Mouse (Mus musculus): Measurements from ENCODE around the gene Taok1. TPM values are rescaled to one million over a fixed set of nuclear protein-coding genes. Genes with fewer than 3 reads are reported as not detected.

The Taok1 gene
- polyA plus RNA-seq, 1 experiment: 2.5 TPM

GRCm38 (mm10) chr11:77630257-77630670, 22.6 kb upstream of the Taok1 start:
- WGBS: 6% methylated on average over 8 of the region's 8 CpGs
- no peaks in the 10 kb centered on the region for H3K36me3 ChIP-seq (ENCODE audit: control insufficient read depth, insufficient read depth, low read length)
- TF ChIP-seq POLR2A (IDR thresholded peaks at IDR 0.05; ENCODE audit: low read depth, low read length) (no peak), CTCF (IDR thresholded peaks at IDR 0.05; ENCODE audit: extremely low read depth, insufficient read depth, insufficient read length, insufficient replicate concordance) (peak; percentile 71; the same call in 1 of the 2 replicates)
- no peaks in the 10 kb centered on the region; the same call in 1 of the 2 replicates for H3K4me1 ChIP-seq (ENCODE audit: control insufficient read depth, insufficient read depth, insufficient read length)
- peak overlapping the region; percentile 46 for H3K4me3 ChIP-seq (ENCODE audit: extremely low read depth, insufficient read depth, insufficient read length)
- DNase-seq (ENCODE audit: low read depth in 1 of 2, low spot score in 2 of 2): peak; percentile 69 to 79
- no peaks in the 10 kb centered on the region for H3K27me3 ChIP-seq (ENCODE audit: control insufficient read depth, insufficient read depth, low read length)
- H3K27ac ChIP-seq (ENCODE audit: insufficient read depth, low read length): no peak overlapping the region

GRCm38 (mm10) chr11:77629476-77629875, 21.9 kb upstream of the Taok1 start:
- no peak overlapping the region for H3K27ac ChIP-seq (ENCODE audit: insufficient read depth, low read length)
- no peak for DNase-seq (ENCODE audit: low read depth in 1 of 2, low spot score in 2 of 2)
- no peaks in the 10 kb centered on the region for H3K36me3 ChIP-seq (ENCODE audit: control insufficient read depth, insufficient read depth, low read length)
- WGBS: 0% methylated on average over 1 of the region's 1 CpGs
- peaks cover 6% of the 10 kb centered on the region; the same call in 1 of the 2 replicates for H3K4me1 ChIP-seq (ENCODE audit: control insufficient read depth, insufficient read depth, insufficient read length)
- H3K4me3 ChIP-seq (ENCODE audit: extremely low read depth, insufficient read depth, insufficient read length): no peak overlapping the region
- H3K27me3 ChIP-seq (ENCODE audit: control insufficient read depth, insufficient read depth, low read length): no peaks in the 10 kb centered on the region
- TF ChIP-seq CTCF (IDR thresholded peaks at IDR 0.05; ENCODE audit: extremely low read depth, insufficient read depth, insufficient read length, insufficient replicate concordance) (no peak), POLR2A (IDR thresholded peaks at IDR 0.05; ENCODE audit: low read depth, low read length) (no peak)

GRCm38 (mm10) chr11:77626596-77627535, 19.3 kb upstream of the Taok1 start:
- Histone ChIP-seq H3K27me3 (ENCODE audit: control insufficient read depth, insufficient read depth, low read length) (0 out of 2 replicates have a peak, but pooled peaks cover 3% of the 10 kb centered on the region), H3K27ac (ENCODE audit: insufficient read depth, low read length) (no peak overlapping the region), H3K4me3 (ENCODE audit: extremely low read depth, insufficient read depth, insufficient read length) (no peak overlapping the region), H3K4me1 (ENCODE audit: control insufficient read depth, insufficient read depth, insufficient read length) (peaks cover 6% of the 10 kb centered on the region; the same call in 1 of the 2 replicates), H3K36me3 (ENCODE audit: control insufficient read depth, insufficient read depth, low read length) (no peaks in the 10 kb centered on the region)
- WGBS: 61% methylated on average over 5 of the region's 5 CpGs
- TF ChIP-seq POLR2A (IDR thresholded peaks at IDR 0.05; ENCODE audit: low read depth, low read length) (no peak), CTCF (IDR thresholded peaks at IDR 0.05; ENCODE audit: extremely low read depth, insufficient read depth, insufficient read length, insufficient replicate concordance) (no peak)
- DNase-seq (ENCODE audit: low read depth in 1 of 2, low spot score in 2 of 2): no peak

- Histone ChIP-seq H3K4me3 (ENCODE audit: extremely low read depth, insufficient read depth, insufficient read length) (peak overlapping the region; percentile 7; the same call in 1 of the 2 replicates), H3K4me1 (ENCODE audit: control insufficient read depth, insufficient read depth, insufficient read length) (peaks cover 6% of the 10 kb centered on the region; the same call in 1 of the 2 replicates), H3K27ac (ENCODE audit: insufficient read depth, low read length) (no peak overlapping the region), H3K36me3 (ENCODE audit: control insufficient read depth, insufficient read depth, low read length) (no peaks in the 10 kb centered on the region), H3K27me3 (ENCODE audit: control insufficient read depth, insufficient read depth, low read length) (0 out of 2 replicates have a peak, but pooled peaks cover 3% of the 10 kb centered on the region)
- DNase-seq (ENCODE audit: low read depth in 1 of 2, low spot score in 2 of 2): peak; percentile 13 to 37
- no peak for TF ChIP-seq POLR2A (IDR thresholded peaks at IDR 0.05; ENCODE audit: low read depth, low read length)
- no peak for TF ChIP-seq CTCF (IDR thresholded peaks at IDR 0.05; ENCODE audit: extremely low read depth, insufficient read depth, insufficient read length, insufficient replicate concordance)
- 25% methylated on average over 11 of the region's 11 CpGs for WGBS
These were observed 17.6 kb upstream of the Taok1 start for GRCm38 (mm10) chr11:77625061-77625855.

GRCm38 (mm10) chr11:77624441-77625060, 16.9 kb upstream of the Taok1 start:
- H3K4me3 ChIP-seq (ENCODE audit: extremely low read depth, insufficient read depth, insufficient read length): no peak overlapping the region; the same call in 1 of the 2 replicates
- TF ChIP-seq POLR2A (IDR thresholded peaks at IDR 0.05; ENCODE audit: low read depth, low read length) (no peak), CTCF (IDR thresholded peaks at IDR 0.05; ENCODE audit: extremely low read depth, insufficient read depth, insufficient read length, insufficient replicate concordance) (no peak)
- H3K36me3 ChIP-seq (ENCODE audit: control insufficient read depth, insufficient read depth, low read length): no peaks in the 10 kb centered on the region
- no peak overlapping the region for H3K27ac ChIP-seq (ENCODE audit: insufficient read depth, low read length)
- 20% methylated on average over 17 of the region's 17 CpGs for WGBS
- no peak for DNase-seq (ENCODE audit: low read depth in 1 of 2, low spot score in 2 of 2)
- 0 out of 2 replicates have a peak, but pooled peaks cover 3% of the 10 kb centered on the region for H3K27me3 ChIP-seq (ENCODE audit: control insufficient read depth, insufficient read depth, low read length)
- H3K4me1 ChIP-seq (ENCODE audit: control insufficient read depth, insufficient read depth, insufficient read length): peaks cover 6% of the 10 kb centered on the region; the same call in 1 of the 2 replicates

- Histone ChIP-seq H3K27me3 (ENCODE audit: control insufficient read depth, insufficient read depth, low read length) (0 out of 2 replicates have a peak, but pooled peaks cover 3% of the 10 kb centered on the region), H3K4me3 (ENCODE audit: extremely low read depth, insufficient read depth, insufficient read length) (no peak overlapping the region), H3K36me3 (ENCODE audit: control insufficient read depth, insufficient read depth, low read length) (no peaks in the 10 kb centered on the region), H3K4me1 (ENCODE audit: control insufficient read depth, insufficient read depth, insufficient read length) (peaks cover 6% of the 10 kb centered on the region; the same call in 1 of the 2 replicates), H3K27ac (ENCODE audit: insufficient read depth, low read length) (no peak overlapping the region)
- TF ChIP-seq POLR2A (IDR thresholded peaks at IDR 0.05; ENCODE audit: low read depth, low read length) (no peak), CTCF (IDR thresholded peaks at IDR 0.05; ENCODE audit: extremely low read depth, insufficient read depth, insufficient read length, insufficient replicate concordance) (no peak)
- no peak for DNase-seq (ENCODE audit: low read depth in 1 of 2, low spot score in 2 of 2)
- 83% methylated on average over 5 of the region's 5 CpGs for WGBS
These were observed 16.4 kb upstream of the Taok1 start for GRCm38 (mm10) chr11:77624002-77624401.
